Mouse (Mus musculus) adipocyte (in vitro differentiated cells): Measurements from ENCODE around the gene Chst11.

Source experiments
- DNase-seq: peaks from one replicate; pipeline ENCODE4 v3.0.0-alpha.2; 2016; ENCODE audit warnings: low spot score

Chst11 gene

DNA sequence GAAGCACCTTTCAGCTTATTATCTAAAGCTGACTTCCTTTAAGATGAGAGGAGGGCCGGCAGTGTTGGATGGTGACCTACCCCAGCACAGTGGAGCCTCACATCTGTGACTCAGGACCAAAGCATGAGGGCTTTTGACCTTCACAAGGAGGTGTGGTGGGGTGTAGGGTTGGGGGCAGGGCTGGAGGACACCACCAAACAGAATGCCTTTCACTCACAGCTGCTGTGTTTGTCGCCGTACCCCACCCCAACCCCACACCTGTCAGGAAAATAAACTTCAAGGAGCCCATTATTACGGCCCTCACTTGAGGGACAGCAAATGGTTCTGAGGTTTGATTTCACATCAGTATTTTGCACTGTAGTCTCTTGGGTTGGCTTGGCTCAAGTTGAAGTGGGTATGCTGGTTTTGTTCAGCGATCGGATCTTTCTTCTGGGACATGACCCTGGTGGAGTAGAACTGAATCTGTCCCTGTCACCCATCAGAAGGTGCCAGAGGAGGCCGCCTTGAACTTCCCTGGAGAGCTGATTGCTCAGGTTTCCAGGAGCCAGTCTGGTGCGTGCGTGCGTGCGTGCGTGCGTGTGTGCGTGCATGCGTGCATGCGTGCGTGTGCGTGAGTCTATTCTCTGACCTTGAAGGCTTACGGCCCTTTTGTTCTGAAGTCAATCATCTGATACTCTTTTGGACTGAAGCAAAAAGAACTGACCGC, 51.2 kb downstream of the Chst11 start:
- DNase-seq: no peak

DNA sequence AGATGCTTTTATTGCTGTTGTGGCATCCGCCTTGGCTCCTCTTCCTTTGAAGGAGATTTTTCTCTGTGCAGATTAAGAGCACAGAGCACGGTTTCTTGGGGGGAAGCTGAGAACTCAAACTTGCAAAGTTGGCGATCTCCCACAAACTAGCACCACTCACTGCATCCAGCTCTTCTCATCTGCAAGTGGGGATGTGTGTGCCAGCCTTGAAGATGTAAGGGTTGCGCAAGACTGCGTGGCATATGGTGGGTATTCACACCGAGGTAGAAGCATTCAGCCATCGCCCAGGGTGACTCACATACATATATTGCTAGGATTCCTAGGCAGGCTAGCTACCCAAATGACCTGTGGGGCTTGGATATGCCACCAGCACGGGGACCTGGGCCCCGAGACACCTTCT, 52.9 kb downstream of the Chst11 start:
- no peak for DNase-seq

DNA sequence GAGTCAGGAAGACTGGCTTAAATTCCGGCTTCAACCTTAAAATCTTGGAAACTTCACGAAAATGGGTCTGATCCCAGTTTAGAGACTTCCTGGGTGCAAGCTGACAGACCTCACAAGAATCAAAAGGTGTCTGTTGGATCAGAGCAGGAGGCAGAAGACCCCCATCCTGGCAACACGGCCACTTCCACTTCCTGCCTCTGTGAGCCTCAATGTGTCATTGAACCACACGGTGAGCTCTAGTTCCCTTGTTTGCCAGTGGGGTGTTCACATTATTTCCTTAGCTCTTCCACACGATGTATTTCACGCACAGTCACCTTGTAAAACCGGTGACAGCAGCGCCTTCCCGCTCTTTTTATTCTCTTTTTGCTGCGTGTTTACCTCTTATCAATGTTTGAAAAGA, 54.1 kb downstream of the Chst11 start:
- DNase-seq: no peak

DNA sequence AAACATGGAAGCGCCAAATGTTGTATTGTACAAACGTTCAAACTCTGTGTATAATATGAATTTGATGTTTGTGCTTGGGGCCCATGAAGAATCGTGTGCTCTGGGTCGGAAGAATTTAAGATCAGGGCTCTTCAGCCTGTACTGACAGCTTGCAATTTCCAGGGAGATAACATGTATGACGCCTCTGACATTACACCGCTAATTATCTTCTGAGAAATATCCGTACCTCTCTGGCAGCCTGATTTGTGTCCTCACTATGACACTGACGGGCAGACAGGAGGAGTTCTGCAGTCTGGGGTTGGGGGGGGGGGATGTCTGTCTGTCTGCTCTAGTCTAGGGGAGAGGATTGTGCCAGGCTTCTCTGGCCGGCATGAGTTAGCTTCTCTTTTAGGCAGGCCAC, 56.6 kb downstream of the Chst11 start:
- DNase-seq: no peak

DNA sequence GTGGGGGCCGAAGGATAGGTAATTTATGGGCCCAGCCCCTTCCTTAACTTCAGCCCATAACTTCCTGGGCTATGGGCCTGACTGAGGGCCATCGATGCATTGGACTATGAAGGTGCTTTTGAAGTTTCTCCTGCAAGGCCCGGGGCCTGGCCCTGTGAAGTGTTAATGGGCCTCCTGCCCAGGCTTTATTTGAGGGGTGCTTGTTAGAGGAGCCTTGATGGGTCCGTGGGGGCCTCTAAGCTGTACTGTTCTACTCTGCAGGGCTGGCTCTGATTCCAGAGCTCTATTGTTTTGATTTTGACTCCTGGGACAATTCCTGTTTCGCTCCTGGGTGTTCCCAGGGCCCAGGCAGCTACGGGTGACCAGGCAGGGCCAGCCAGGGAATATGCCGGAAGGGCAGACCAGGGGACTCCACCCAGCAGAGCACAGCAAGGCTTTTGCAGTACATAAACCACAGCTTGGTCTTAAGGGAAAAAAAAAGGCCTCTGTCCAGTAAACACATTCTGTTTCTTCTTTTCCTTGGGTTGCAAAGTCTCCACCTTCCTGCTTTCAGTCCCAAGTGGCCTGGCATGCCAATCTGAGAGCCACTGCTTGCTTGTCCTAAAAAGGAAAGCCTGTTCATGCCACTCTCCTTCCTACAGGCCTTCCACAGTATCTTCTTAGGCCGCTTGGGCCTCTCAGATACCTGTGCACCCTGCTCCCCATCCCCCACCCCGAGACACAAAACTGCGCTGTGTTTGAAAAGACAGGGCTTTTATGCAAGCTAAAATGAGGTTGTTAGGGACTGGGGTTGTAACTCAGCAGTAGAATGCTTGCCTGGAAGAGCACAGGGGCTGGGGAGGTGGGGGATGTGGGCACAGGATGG, 57.5 kb downstream of the Chst11 start:
- peak; percentile 75 for DNase-seq

DNA sequence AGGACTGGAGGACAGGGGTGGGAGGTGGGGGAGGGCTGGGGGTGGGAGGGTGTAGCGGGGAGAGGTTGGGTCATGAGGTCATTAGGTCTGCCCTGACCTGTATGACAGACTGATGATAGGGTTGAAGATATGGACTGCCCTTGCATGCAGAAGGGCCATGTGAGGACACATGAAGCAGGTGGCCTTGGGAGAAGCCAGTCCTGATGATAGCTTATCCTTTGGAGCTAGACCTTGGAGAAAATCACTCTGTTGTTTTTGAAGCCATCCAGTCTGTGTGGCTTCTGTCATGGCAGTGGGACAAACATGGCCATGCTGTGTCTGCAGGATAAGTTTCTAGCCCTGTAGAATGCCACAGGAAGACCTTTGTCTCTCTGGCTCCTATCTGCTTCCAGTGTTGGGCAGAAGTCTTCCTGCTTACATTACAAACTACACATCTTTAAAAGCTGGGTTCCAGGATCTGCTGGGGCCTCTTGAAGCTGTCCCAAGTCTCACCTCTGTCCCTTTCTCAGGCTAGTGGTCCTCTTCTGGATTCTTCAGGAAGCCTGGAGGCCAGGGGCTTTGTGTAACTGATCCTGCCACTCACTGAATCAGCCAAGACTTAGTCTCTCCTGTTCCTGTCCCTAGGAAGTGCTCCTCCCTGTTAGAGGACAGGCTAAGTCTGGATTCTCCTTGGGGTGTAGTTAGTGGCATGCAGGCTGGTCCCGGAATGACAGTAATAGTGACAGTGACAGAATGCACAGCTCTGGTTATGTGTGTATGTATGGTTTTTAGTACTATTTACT, 58.4 kb downstream of the Chst11 start:
- no peak for DNase-seq

DNA sequence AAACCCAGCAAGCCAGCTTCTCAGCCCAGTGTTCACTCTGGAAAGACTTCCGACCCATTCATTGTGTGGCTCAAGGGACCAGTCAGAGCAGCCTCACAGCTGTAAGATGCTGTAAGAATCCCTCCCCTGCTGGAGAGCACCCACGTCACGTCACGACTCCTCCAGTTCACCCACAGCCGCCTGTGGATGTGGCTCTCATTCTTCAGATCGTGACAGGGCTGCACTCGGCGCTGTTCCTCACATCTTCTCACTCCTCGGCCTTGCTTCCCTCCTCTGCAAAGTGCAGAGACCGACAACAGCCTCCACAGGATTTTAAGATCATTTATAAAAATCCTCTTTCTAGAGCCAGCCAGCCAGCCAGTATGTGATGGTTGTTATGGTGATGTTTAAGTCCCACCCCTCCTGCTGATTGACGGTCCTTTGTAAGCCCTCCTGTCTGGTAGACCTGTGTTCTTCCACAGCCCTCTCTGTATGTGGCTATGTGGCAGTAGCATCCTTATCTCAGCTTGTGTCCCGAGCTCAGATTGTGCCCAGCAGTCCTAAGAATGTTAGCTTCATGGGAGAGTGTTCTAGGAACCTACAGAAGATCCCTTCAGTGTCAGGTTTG, 64.0 kb downstream of the Chst11 start:
- no peak for DNase-seq

DNA sequence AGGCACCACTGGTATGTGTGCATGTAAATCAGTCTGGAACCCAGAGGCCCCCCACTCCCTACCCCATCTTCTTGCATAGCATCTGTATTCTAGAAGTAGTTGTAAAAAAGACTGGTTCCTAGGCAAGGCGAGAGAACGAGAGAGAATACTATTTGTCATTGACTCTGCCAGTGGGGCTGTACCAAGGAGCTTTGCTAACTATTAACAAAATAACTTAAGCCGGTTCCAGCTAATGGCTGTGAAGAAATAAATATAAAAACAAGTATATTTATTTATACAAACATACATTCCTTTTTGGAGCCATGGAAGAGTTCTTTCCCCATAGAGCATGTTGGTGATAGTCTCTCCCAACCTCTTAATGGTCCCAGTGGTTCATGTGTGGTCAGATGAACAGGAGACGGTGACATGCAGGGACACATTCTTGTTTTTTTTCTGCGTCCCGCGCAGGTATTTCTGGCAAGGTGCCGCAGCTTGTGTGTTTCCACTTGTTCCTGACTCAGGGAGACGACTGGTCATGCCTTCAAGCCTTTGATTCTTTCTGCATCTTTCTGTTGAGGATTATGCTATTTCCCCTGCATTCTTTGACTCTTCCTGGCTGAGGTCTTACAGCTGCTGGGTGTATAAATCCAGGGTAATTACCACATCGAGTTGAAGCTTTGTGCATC, 68.7 kb downstream of the Chst11 start:
- DNase-seq: no peak

DNA sequence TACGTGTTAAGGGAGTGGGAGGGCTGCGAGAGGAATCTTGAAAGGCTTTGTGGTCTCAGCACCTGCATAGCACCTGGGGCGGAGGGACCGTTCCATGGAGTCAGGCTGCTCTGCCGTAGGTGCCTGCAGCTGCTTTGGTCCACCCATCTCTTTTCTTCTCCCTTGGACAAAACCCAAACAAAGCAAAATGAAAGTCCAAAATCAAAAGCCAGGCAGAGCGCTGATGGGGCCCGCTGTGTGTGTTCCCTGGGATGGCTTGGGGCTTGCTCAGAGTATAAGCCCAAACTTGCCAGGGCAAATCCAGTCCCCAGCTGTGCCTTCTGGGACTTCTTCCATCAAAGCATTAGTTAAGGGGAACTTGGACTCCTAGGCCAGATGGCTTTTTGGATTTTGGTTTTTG, 71.0 kb downstream of the Chst11 start:
- DNase-seq: no peak

DNA sequence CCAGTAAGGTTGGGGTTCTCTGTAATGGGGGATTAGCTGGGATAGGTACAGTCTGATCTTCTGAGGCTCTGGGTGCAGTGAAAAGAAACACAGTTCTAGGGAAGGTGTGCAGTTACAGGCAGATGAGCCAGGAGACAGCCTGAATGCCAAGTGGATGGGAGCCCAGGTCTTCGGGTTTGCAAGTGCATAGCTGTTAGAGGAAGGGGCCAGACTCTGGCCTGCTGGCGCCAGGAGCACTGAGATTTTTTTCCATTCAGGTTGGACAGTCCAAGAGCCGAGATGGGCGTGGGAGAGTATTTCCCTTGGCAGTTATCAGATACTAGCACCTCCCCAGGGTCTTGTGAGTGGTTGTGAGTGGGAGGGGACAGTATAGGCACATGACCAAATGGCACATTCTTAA, 71.6 kb downstream of the Chst11 start:
- no peak for DNase-seq

DNA sequence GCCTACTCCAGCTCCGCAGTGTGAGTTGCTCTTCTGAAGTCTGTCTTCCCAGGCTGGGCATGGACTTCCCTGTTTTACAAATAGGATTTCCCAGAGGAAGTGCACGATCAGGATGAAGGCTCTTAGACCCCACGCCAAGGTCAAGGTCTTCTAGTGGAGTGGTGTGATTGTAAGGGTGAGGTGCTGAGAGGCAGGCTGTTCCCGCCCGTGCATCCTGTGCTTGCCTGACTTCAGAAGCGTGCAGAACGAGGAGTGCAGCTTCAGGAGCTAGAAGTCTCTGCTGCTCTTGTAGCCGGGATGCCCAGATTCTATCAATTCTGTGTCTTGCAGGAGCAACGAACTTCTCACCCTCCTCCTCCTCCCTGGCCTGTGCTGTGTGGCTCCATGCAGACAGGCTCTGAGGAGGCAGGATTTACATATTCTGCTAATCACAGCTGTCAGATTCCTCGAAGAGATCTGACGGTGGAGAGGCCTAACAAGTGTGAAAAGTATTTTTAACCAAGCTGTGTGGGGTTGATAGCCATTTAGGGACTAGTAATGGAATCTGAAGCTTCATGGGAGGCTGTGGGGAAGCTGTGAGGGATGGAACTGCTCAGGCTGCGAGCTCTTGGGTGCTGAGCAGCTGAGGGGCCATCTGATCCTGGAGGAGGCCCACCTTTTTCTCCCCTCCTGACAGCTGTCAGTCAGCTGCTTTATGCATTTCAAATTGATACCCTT, 74.9 kb downstream of the Chst11 start:
- DNase-seq: no peak

DNA sequence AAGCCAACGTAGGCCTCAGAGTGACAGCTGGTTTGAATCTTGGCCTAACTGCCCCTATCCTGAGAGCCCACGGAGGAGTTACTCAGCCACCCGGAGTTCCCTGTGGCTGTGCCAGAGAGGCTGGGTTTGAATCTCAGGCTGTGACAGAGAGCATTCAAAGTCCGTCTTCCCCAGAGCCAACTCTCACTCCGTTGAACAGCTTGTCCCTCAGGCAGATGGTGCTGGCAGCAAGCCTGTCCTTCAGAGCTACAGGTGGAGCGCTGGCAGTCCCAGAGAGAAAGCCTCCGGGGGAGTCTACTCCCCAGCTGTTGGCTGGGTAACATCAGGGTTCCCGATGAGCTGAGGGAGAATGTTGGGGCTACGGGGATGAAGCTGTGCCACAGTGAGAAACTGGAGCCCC, 77.0 kb downstream of the Chst11 start:
- DNase-seq: no peak

DNA sequence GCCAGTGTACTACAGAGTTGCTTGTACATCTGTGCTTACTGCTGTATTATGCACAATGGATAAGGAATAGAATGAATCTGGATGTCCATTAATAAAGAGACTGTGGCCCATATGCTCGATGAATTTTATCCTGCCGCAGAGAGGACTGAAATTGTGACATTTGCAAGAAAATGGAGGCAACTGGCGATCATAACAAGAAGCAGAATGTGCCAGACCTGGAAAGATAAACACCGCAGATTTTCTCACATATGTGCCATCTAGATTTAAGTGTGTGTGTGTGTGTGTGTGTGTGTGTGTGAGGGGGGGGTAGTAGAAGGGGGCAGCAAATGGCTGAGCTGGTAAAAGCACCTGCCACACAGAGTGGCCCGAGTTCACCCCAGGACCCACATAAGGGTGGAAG, 79.5 kb downstream of the Chst11 start:
- DNase-seq: no peak

DNA sequence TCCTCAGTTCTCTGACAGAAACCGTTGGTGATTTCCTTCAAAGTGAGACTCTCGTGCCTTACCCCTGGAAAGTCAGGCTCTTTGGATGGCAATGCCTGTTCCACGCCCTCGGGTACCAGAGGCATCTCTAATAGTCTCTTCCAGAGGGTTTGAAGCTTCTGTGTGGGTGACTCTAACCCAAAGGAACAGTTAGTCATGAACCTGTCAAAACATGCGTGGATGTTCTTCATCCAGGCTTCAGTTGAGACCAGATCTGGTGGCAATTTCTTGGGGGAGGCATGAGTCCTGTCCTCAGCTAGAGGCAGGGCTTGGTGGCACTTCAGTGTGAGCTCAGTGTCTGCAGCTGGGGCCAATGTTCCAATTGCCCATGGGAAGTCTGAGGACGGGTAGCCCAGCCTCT, 80.9 kb downstream of the Chst11 start:
- no peak for DNase-seq

DNA sequence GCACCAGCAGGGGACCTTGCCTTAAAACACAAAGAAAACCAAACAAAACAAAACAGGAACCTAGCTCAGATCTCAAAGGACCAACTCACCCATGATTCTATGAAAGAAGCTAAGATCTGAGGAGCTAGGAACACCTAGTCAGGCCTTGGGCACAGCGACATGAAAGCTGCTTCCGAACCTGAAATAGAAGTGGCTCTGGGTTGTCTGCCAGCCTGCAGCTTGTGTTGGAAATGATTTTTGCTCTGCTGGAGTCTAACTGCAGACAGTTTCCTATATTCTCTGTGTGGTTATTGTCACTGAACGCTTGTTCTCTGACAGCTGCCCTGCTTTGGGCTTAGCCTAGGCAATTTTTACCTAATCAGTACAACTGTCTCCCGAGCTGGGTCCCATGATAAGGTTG, 82.0 kb downstream of the Chst11 start:
- DNase-seq: no peak

DNA sequence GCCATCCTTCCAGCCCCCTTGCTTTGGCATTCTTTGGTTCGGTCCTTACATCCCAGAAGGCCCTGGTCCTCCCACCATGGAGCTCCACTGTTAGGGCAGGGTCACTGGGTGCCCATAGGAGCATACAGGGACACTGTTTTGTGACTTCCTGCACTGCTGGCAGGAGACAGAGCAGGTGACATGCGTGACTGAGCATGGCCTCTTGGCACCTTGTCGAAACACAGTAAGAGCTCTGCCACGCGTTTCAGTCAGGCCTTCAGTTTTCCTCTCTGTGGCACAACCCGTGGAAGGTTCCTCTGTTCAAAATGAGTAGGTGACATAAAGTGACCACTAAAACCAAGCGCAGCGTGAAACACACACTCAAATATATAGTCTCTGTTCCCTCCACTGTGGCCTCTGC, 83.2 kb downstream of the Chst11 start:
- DNase-seq: no peak

DNA sequence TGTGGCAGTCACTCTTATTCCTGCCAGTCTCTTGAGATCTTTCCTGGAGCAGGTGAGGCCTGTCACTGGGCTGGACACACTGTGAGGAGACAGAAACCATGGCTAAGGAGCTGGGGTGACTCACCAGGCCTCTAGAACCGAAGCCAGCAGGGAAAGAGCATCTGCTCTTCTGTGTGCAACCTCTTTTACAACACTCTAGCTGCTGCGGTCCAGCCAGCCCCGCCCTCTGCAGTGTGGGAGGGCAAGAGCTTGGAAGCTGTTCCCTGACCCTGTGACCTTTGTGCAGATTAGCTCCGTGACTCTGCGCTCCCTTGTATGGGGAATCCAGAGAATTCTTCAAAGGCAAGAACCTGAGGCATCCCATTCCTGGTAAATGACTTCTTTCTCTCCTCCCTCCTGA, 84.5 kb downstream of the Chst11 start:
- DNase-seq: peak; percentile 64

DNA sequence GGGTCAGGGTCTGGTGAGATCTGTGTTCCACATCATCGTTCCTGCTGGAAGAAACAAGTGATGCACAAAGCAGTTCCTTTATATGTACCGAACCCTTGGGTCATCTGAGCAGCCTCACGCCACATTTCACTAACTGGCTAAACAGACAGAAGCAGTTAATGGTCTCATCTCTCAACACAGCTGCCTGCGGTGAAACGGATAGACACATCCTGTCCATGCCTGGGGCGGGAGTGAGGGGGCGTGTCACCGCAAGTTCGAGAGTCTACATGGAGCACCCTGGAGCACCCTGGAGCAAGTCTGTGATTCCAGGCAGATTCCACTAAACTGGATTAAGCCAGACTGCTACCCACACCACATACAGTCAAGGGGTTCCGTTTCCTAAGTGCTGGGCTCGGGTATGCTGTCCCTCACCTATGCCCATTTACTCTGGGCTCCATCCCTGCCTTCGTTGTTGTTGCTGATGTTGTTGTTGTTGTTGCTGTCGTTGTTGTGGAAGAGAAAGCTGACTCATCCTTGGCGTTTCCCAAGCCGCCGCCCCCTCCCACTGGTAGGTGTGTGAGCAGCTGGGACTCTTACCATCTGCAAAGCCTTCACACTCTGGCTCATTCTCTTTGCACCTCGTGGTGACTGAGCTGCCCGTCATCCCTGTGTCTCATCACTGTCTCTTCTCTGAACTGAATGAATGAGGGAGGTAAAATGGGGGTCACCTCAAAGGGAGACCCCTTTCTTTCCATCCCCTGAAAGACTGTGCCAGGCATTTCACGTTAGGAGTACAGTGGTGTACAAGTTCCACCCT, 86.7 kb downstream of the Chst11 start:
- no peak for DNase-seq

DNA sequence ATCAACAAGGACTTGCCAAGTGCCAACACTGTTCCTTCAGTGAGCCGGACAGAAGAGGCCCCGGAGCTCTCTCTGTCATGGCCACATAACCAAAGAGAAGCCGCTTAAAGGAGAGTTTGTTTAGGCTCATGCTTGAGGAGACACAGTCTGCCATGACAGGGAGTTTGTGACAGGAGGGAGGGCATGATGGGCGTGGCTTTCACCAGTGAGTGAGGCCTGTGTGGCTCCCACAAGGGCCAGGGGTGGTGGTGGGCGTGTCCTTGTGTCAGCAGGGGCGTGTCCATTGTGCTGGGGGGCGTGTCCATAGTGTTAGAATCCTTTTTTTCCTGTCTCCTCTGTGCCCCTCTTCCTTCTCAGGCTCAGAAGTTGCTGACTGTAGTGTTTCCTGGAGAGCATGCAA, 87.8 kb downstream of the Chst11 start:
- DNase-seq: no peak

DNA sequence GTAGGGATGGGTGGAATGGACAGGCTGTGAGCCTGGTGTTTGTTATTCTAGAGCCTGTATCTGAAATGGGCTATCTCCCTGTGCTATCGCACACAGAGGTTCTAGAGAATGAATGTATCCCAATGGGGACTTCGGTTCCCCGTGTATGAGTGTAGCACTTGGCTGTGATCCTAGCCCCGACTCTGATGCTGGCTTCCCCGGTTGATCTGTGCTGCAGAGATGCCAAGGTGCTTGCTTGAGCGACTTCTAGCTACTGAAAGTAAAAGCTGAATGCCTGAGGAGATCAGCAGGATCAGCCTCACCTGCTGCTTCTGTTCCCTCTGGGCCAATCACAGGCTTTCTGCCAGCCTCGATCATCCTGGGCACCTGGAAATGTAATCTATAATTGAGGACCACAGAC, 91.5 kb downstream of the Chst11 start:
- no peak for DNase-seq
